Mouse (Mus musculus): ENCODE data around the gene Sem1. TPM values are rescaled to one million over a fixed set of nuclear protein-coding genes. Genes with fewer than 3 reads are reported as not detected.

Sem1 gene
- polyA plus RNA-seq, 1 experiment = 129 TPM

DNA sequence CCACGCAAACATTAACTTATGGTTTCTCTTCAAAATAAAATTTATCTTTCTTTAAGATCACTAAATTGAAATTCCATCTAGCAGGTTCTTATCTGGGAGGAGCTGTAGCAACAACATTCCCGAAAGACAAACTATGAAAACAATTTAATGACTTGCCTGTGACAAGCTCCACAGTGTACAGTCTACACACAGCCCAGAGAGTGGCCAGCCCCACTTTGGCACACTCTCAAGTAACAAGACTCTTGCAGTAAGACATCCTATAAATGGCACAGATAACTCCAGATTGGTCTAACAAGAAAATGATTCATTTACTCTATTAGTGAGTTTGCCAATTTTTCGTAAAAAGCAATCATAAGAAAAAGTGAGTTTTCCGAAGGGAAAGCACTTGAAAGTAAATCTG lies 2.7 kb downstream of the Sem1 start:
- TF ChIP-seq POLR2A (IDR thresholded peaks at IDR 0.05; ENCODE audit: borderline replicate concordance, control insufficient read depth, low read depth, low read length) = no peak
- no peak for TF ChIP-seq CTCF (IDR thresholded peaks at IDR 0.05; ENCODE audit: control insufficient read depth, insufficient read depth, low read length)

DNA sequence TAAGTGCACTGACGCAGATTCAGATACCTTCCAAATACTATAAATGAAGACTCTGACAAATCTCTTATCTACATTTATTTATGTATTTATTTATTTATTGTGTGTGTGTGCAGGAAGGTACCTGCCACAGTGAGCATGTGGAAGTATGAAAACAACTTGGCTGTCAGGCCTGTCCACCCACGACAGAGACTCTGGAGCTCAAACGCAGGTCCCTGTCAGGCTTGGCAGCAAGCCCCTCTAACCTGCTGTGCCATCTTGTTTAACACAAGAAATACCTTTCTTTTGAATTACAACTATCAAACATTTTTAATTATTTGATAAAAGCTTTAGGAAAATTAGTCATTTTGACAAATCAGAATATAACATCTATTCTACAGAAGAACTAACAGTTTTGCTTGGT lies 10.0 kb downstream of the Sem1 start:
- 87% methylated on average over 3 of the region's 3 CpGs for WGBS
- Histone ChIP-seq H3K27ac (ENCODE audit: control insufficient read depth, insufficient read depth, low read depth, low read length, poor library complexity) (no peak overlapping the region), H3K4me1 (ENCODE audit: control insufficient read depth, insufficient read depth, low read length) (no peaks in the 10 kb centered on the region; the same call in 1 of the 2 replicates), H3K4me3 (replicated peaks; ENCODE audit: control insufficient read depth, low read depth, low read length) (no peak overlapping the region)
- no peak for TF ChIP-seq POLR2A (IDR thresholded peaks at IDR 0.05; ENCODE audit: borderline replicate concordance, control insufficient read depth, low read depth, low read length)
- TF ChIP-seq CTCF (IDR thresholded peaks at IDR 0.05; ENCODE audit: control insufficient read depth, insufficient read depth, low read length) = no peak

More for the DNA sequence above, 2.7 kb downstream of the Sem1 start:
- WGBS = 85% methylated on average over 4 of the region's 4 CpGs
- Histone ChIP-seq H3K4me1 (ENCODE audit: control insufficient read depth, insufficient read depth, low read length) (peaks cover 1% of the 10 kb centered on the region; the same call in 1 of the 2 replicates), H3K27ac (ENCODE audit: control insufficient read depth, insufficient read depth, low read depth, low read length, poor library complexity) (no peak overlapping the region), H3K4me3 (replicated peaks; ENCODE audit: control insufficient read depth, low read depth, low read length) (no peak overlapping the region)

DNA sequence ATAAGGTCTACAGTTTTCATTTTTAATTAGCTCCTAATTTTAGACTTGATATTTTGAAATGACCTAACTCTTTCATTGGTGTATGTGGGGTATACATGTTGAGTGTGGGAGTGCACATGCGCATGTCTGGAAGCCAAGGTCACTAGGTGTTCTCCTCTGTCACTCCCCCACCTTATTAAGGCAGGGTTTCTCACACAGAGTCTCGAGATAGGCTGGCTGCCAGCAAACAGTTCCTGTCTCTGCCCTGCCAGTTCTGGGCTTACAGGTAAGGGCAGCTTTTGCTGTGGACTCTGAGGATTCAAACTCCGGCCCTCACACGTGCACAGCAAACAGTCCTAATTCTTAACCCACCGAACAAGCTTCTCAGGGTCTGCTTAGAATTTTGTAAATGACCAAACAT lies 14.8 kb downstream of the Sem1 start:
- TF ChIP-seq POLR2A (IDR thresholded peaks at IDR 0.05; ENCODE audit: borderline replicate concordance, control insufficient read depth, low read depth, low read length) (no peak), CTCF (IDR thresholded peaks at IDR 0.05; ENCODE audit: control insufficient read depth, insufficient read depth, low read length) (no peak)
- Histone ChIP-seq H3K27ac (ENCODE audit: control insufficient read depth, insufficient read depth, low read depth, low read length, poor library complexity) (no peak overlapping the region), H3K4me3 (replicated peaks; ENCODE audit: control insufficient read depth, low read depth, low read length) (no peak overlapping the region), H3K4me1 (ENCODE audit: control insufficient read depth, insufficient read depth, low read length) (no peaks in the 10 kb centered on the region; the same call in none of the 2 replicates)
- 62% methylated on average over 5 of the region's 5 CpGs for WGBS

DNA sequence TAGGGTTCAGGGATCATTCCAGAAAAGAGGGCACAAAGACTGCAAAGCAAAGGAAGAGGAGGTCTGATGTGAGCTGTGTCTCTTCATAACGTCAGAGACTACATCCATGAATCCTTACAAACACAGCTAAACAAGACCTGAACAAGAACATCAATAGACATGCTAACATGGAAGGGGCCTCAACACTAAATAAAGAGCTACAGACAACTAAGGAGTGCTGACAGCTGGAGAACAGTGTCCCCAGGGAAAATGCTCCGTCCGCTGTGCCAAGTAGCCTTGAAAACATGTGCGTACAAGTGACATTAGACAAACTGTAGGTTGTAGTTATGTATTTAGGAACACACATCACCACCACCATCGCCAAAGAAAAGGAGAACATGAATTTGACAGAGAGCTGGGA lies 15.7 kb downstream of the Sem1 start:
- TF ChIP-seq POLR2A (IDR thresholded peaks at IDR 0.05; ENCODE audit: borderline replicate concordance, control insufficient read depth, low read depth, low read length) (no peak), CTCF (IDR thresholded peaks at IDR 0.05; ENCODE audit: control insufficient read depth, insufficient read depth, low read length) (no peak)
- Histone ChIP-seq H3K27ac (ENCODE audit: control insufficient read depth, insufficient read depth, low read depth, low read length, poor library complexity) (no peak overlapping the region), H3K4me1 (ENCODE audit: control insufficient read depth, insufficient read depth, low read length) (no peaks in the 10 kb centered on the region; the same call in none of the 2 replicates), H3K4me3 (replicated peaks; ENCODE audit: control insufficient read depth, low read depth, low read length) (no peak overlapping the region)
- 83% methylated on average over 5 of the region's 5 CpGs for WGBS

DNA sequence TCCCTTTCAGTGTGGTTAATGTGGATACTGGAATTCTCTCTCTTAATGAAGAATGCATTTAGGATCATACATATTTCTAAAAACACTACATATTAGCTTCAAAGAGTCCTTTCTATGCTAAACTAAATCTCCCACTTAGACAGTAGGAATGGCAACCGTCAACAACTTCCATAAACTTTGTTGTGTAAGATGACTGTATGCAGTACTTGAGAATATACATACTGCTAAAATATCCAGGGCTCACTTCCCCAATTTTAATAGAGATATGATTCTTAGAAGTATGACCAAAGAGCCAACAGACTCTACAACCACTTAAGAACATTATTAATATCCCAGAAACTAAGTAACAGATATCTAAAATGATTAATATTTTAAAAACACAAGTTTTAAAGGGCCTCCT lies 20.8 kb downstream of the Sem1 start:
- Histone ChIP-seq H3K27ac (ENCODE audit: control insufficient read depth, insufficient read depth, low read depth, low read length, poor library complexity) (no peak overlapping the region), H3K4me3 (replicated peaks; ENCODE audit: control insufficient read depth, low read depth, low read length) (no peak overlapping the region), H3K4me1 (ENCODE audit: control insufficient read depth, insufficient read depth, low read length) (no peaks in the 10 kb centered on the region; the same call in 1 of the 2 replicates)
- TF ChIP-seq POLR2A (IDR thresholded peaks at IDR 0.05; ENCODE audit: borderline replicate concordance, control insufficient read depth, low read depth, low read length) (no peak), CTCF (IDR thresholded peaks at IDR 0.05; ENCODE audit: control insufficient read depth, insufficient read depth, low read length) (no peak)
- 77% methylated on average over 1 of the region's 1 CpGs for WGBS

DNA sequence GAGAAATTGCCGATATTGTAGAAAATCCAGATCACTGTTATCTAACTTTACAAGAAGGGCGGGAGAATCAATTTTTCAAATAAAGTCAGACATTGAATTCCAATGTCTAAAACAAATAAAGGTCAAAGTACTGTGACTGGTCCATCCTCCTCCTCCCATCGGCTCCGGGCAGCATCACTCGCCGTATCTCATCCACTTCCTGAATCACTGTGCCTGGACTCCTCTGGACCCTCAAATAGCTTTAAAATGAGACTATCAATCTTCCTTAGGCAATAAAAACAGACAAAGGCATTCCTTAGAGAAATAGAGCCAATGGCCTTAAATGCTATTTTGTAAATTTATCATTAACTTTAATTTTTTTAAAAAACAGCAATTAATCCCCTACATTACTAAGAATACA lies 26.5 kb downstream of the Sem1 start:
- H3K4me1 ChIP-seq (ENCODE audit: control insufficient read depth, insufficient read depth, low read length) = no peaks in the 10 kb centered on the region; the same call in 1 of the 2 replicates
- TF ChIP-seq CTCF (IDR thresholded peaks at IDR 0.05; ENCODE audit: control insufficient read depth, insufficient read depth, low read length) (no peak), POLR2A (IDR thresholded peaks at IDR 0.05; ENCODE audit: borderline replicate concordance, control insufficient read depth, low read depth, low read length) (no peak)
- 86% methylated on average over 6 of the region's 6 CpGs for WGBS
- H3K27ac ChIP-seq (ENCODE audit: control insufficient read depth, insufficient read depth, low read depth, low read length, poor library complexity) = no peak overlapping the region
- H3K4me3 ChIP-seq (replicated peaks; ENCODE audit: control insufficient read depth, low read depth, low read length) = no peak overlapping the region

DNA sequence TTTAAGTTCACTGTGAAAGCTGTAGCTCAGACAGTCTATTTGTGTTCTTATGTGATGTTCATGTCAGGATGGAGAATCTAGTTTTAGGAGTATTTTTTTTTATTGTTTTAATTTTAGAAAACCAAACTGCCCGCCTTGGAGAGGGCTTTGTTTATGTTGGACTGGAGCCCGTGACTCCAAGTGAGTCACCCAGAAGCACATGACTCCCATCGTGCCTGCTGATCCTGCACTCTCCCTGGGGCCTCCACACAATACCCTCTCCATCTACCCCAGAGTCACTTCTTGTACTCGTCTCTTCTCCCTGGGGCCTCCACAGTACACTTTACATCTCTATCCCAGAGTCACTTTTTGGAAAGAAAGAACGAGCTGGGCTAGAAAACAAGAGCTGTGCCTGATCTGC lies 30.5 kb downstream of the Sem1 start:
- TF ChIP-seq POLR2A (IDR thresholded peaks at IDR 0.05; ENCODE audit: borderline replicate concordance, control insufficient read depth, low read depth, low read length) = no peak
- TF ChIP-seq CTCF (IDR thresholded peaks at IDR 0.05; ENCODE audit: control insufficient read depth, insufficient read depth, low read length) = no peak
- Histone ChIP-seq H3K4me1 (ENCODE audit: control insufficient read depth, insufficient read depth, low read length) (no peaks in the 10 kb centered on the region; the same call in 1 of the 2 replicates), H3K4me3 (replicated peaks; ENCODE audit: control insufficient read depth, low read depth, low read length) (no peak overlapping the region), H3K27ac (ENCODE audit: control insufficient read depth, insufficient read depth, low read depth, low read length, poor library complexity) (no peak overlapping the region)
- WGBS = 74% methylated on average over 5 of the region's 5 CpGs

DNA sequence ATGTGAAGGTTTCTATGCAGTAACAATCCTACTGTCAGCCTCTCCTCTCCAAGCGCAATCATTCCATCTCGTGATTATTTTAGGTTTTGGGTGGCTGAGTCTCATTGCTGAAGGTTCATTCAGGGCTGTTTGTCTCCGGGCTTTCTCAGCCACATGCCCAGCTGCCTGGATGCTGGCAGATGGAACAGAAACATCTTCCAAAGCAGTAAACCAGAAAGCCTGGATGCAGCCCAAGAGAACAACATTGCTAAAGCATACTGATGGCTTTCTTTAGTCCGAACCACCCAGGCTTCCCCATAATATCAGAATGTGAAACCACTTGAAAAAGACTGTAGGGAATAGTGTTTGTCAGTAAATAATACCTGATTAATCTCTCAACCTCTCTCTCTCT lies 34.2 kb downstream of the Sem1 start:
- WGBS = 77% methylated on average over 4 of the region's 4 CpGs

More for the DNA sequence above, 34.2 kb downstream of the Sem1 start:
- Histone ChIP-seq H3K4me1 (ENCODE audit: control insufficient read depth, insufficient read depth, low read length) (no peaks in the 10 kb centered on the region; the same call in 1 of the 2 replicates), H3K4me3 (replicated peaks; ENCODE audit: control insufficient read depth, low read depth, low read length) (no peak overlapping the region), H3K27ac (ENCODE audit: control insufficient read depth, insufficient read depth, low read depth, low read length, poor library complexity) (no peak overlapping the region)
- TF ChIP-seq POLR2A (IDR thresholded peaks at IDR 0.05; ENCODE audit: borderline replicate concordance, control insufficient read depth, low read depth, low read length) (no peak), CTCF (IDR thresholded peaks at IDR 0.05; ENCODE audit: control insufficient read depth, insufficient read depth, low read length) (no peak)
